20 mouse cellular contexts compared by ENCODE assay signal in the genomic region with DNA sequence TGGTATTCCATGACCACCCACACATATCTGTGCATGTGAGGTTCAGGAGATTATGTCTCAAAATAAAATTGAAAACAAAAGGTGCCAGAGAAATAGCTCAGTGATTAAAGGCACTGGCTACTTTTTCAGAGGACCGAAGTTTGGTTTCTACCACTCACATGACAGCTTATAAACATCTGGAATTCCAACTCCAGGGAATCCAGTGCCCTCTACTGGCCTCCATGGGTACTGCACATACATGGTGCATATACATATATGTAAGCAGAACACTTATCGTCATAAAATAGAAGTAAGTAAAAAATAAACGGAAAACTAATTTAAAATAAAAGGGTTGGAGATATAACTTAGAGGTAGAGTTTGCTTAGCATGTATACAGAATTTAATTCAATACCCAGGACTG.
DNase-seq lines count a peak whose midpoint lies in the region; ATAC-seq and TF ChIP-seq lines count a peak whose summit lies in the region.
"Had no signal": no experiment of that assay in that cellular context is flagged by ENCODE, and none has a peak within 500 bp of the region (broad histone marks: within the 10 kb centered on the region; RNA-seq: fewer than 3 reads in every experiment).

No protein-coding gene starts in this region.

- 0 out of 2 replicates have a peak, but pooled peaks have one; percentile 14 for TF ChIP-seq CTCF in hindbrain, postnatal 0 days (IDR thresholded peaks at IDR 0.05; ENCODE audit: low read depth)
- TF ChIP-seq CTCF in liver, postnatal 0 days (IDR thresholded peaks at IDR 0.05; ENCODE audit: low read depth): peak; percentile 32; the same call in 1 of the 2 replicates
- peak; percentile 24 for TF ChIP-seq CTCF in Patski (IDR thresholded peaks at IDR 0.05)

- CTCF ChIA-PET in Patski (lab: Charles Lee): no interaction called here

- POLR2A ChIA-PET in Patski (lab: Charles Lee): no interaction called here

- DNase-seq in hindbrain, postnatal 0 days (ENCODE audit: low spot score): no peak
- DNase-seq in hindbrain, embryonic 14.5 days (ENCODE audit: low spot score): no peak
- no peak for DNase-seq in liver, postnatal 0 days
- no peak for DNase-seq in liver, embryonic 11.5 days (ENCODE audit: low spot score)
- no peak for DNase-seq in Patski (ENCODE audit: low read depth, low spot score)
- peak; percentile 7 for DNase-seq in testis, postnatal 14 days (ENCODE audit: low spot score)
- no peak for DNase-seq in right cerebral cortex, postnatal 14 days
- DNase-seq: adrenal gland, adult 2 months; cerebellum, adult 2 months; heart, postnatal 36 days; kidney, adult 2 months; right cerebral cortex, adult 18-20 months; thymus, postnatal 25 days had no signal

- H3K9me3 ChIP-seq in hindbrain, postnatal 0 days (ENCODE audit: low read length): no peaks in the 10 kb centered on the region
- H3K9me3 ChIP-seq in hindbrain, embryonic 14.5 days (ENCODE audit: control insufficient read depth, low read length): no peaks in the 10 kb centered on the region
- no peaks in the 10 kb centered on the region for H3K9me3 ChIP-seq in liver, postnatal 0 days (ENCODE audit: low read length)
- H3K9me3 ChIP-seq in liver, embryonic 11.5 days (ENCODE audit: control insufficient read depth, low read length): no peaks in the 10 kb centered on the region
- H3K9me3 ChIP-seq: forebrain, embryonic 15.5 days; heart, embryonic 12.5 days; limb, embryonic 15.5 days; lung, embryonic 15.5 days had no signal

- in situ Hi-C loops in Patski (cut with MboI; ENCODE audit: low pct_unique_long_range_greater_than_20kb): no loop called here

- no peaks in the 10 kb centered on the region for H3K36me3 ChIP-seq in hindbrain, postnatal 0 days (ENCODE audit: insufficient read depth, low read length)
- H3K36me3 ChIP-seq in hindbrain, embryonic 14.5 days (replicated peaks; ENCODE audit: control insufficient read depth, insufficient read depth): no peaks in the 10 kb centered on the region
- no peaks in the 10 kb centered on the region for H3K36me3 ChIP-seq in liver, postnatal 0 days (replicated peaks; ENCODE audit: insufficient read depth, low read length)
- no peaks in the 10 kb centered on the region for H3K36me3 ChIP-seq in liver, embryonic 11.5 days (ENCODE audit: control insufficient read depth, insufficient read depth, low read length)
- H3K36me3 ChIP-seq: forebrain, embryonic 15.5 days; heart, embryonic 12.5 days; limb, embryonic 15.5 days; lung, embryonic 15.5 days; midbrain, embryonic 12.5 days had no signal

- H3K27me3 ChIP-seq in hindbrain, postnatal 0 days (ENCODE audit: insufficient read depth, low read length): no peaks in the 10 kb centered on the region
- no peaks in the 10 kb centered on the region for H3K27me3 ChIP-seq in hindbrain, embryonic 14.5 days (ENCODE audit: control insufficient read depth, insufficient read depth, low read length)
- no peaks in the 10 kb centered on the region for H3K27me3 ChIP-seq in liver, postnatal 0 days (ENCODE audit: insufficient read depth, low read length)
- no peaks in the 10 kb centered on the region for H3K27me3 ChIP-seq in liver, embryonic 11.5 days (replicated peaks; ENCODE audit: control insufficient read depth, insufficient read depth, low read length)
- no peaks in the 10 kb centered on the region for H3K27me3 ChIP-seq in Patski
- H3K27me3 ChIP-seq: forebrain, embryonic 15.5 days; heart, embryonic 12.5 days; limb, embryonic 15.5 days; lung, embryonic 15.5 days; midbrain, embryonic 12.5 days had no signal

- no peaks in the 10 kb centered on the region for H3K4me1 ChIP-seq in hindbrain, postnatal 0 days (ENCODE audit: insufficient read depth, low read length)
- no peaks in the 10 kb centered on the region for H3K4me1 ChIP-seq in hindbrain, embryonic 14.5 days (replicated peaks; ENCODE audit: control insufficient read depth, insufficient read depth, low read length)
- no peaks in the 10 kb centered on the region for H3K4me1 ChIP-seq in liver, postnatal 0 days (ENCODE audit: insufficient read depth)
- H3K4me1 ChIP-seq in liver, embryonic 11.5 days (replicated peaks; ENCODE audit: control insufficient read depth, insufficient read depth, low read length): no peaks in the 10 kb centered on the region
- H3K4me1 ChIP-seq: forebrain, embryonic 15.5 days; heart, embryonic 12.5 days; limb, embryonic 15.5 days; lung, embryonic 15.5 days; midbrain, embryonic 12.5 days had no signal

- no peak overlapping the region for H3K27ac ChIP-seq in hindbrain, postnatal 0 days
- H3K27ac ChIP-seq in hindbrain, embryonic 14.5 days: no peak overlapping the region
- no peak overlapping the region for H3K27ac ChIP-seq in liver, postnatal 0 days (ENCODE audit: low read depth)
- H3K27ac ChIP-seq in liver, embryonic 11.5 days (ENCODE audit: low read depth, low read length): no peak overlapping the region
- H3K27ac ChIP-seq: forebrain, embryonic 15.5 days; limb, embryonic 15.5 days; lung, embryonic 15.5 days; midbrain, embryonic 12.5 days had no signal

- no peak for ATAC-seq in hindbrain, postnatal 0 days
- ATAC-seq in hindbrain, embryonic 14.5 days (ENCODE audit: low FRiP score): no peak
- no peak for ATAC-seq in liver, postnatal 0 days
- no peak for ATAC-seq in liver, embryonic 11.5 days (replicated peaks; ENCODE audit: low FRiP score)
- no peak for ATAC-seq in Patski
- ATAC-seq: forebrain, embryonic 15.5 days; hindbrain, embryonic 16.5 days had no signal

- H3K9ac ChIP-seq in hindbrain, postnatal 0 days (replicated peaks; ENCODE audit: low read length): no peak overlapping the region
- no peak overlapping the region for H3K9ac ChIP-seq in hindbrain, embryonic 14.5 days
- H3K9ac ChIP-seq in liver, postnatal 0 days (replicated peaks): no peak overlapping the region
- H3K9ac ChIP-seq in liver, embryonic 11.5 days (ENCODE audit: low read depth, low read length): no peak overlapping the region
- H3K9ac ChIP-seq: forebrain, embryonic 15.5 days; heart, embryonic 12.5 days; limb, embryonic 15.5 days; lung, embryonic 15.5 days; midbrain, embryonic 12.5 days had no signal

- WGBS in hindbrain, postnatal 0 days: 95% methylated on average over 3 of the region's 3 CpGs
- WGBS in hindbrain, embryonic 14.5 days: 97% methylated on average over 3 of the region's 3 CpGs
- 83% methylated on average over 3 of the region's 3 CpGs for WGBS in liver, postnatal 0 days (ENCODE audit: insufficient replicate concordance)
- 85% methylated on average over 3 of the region's 3 CpGs for WGBS in liver, embryonic 11.5 days

- no peak for TF ChIP-seq EP300 in liver, postnatal 0 days (IDR thresholded peaks at IDR 0.05; ENCODE audit: low read depth)

- no peak overlapping the region for H3K4me2 ChIP-seq in hindbrain, postnatal 0 days (ENCODE audit: low read depth, low read length)
- H3K4me2 ChIP-seq in hindbrain, embryonic 14.5 days (replicated peaks): no peak overlapping the region
- no peak overlapping the region for H3K4me2 ChIP-seq in liver, postnatal 0 days (ENCODE audit: low read depth, low read length)
- H3K4me2 ChIP-seq in liver, embryonic 11.5 days: no peak overlapping the region
- H3K4me2 ChIP-seq: forebrain, embryonic 15.5 days; heart, embryonic 12.5 days; limb, embryonic 15.5 days; lung, embryonic 15.5 days; midbrain, embryonic 12.5 days had no signal

- no peak overlapping the region for H3K4me3 ChIP-seq in hindbrain, postnatal 0 days (ENCODE audit: low read length)
- H3K4me3 ChIP-seq in hindbrain, embryonic 14.5 days (replicated peaks; ENCODE audit: low read length): no peak overlapping the region
- no peak overlapping the region for H3K4me3 ChIP-seq in liver, postnatal 0 days (ENCODE audit: low read depth, low read length)
- no peak overlapping the region for H3K4me3 ChIP-seq in liver, embryonic 11.5 days (ENCODE audit: low read depth, low read length)
- H3K4me3 ChIP-seq: erythroblast, embryonic 14.5 days; forebrain, embryonic 15.5 days; heart, embryonic 12.5 days; limb, embryonic 15.5 days; lung, embryonic 15.5 days; midbrain, embryonic 12.5 days had no signal
